Mouse (Mus musculus) liver, embryonic 16.5 days (tissue): ENCODE data around the gene Rcor1. TPM values are rescaled to one million over a fixed set of nuclear protein-coding genes. Genes with fewer than 3 reads are reported as not detected.

Experiments used
- ATAC-seq: fragments of 200-750 bp; cut with Nextera tagmentation; 2 replicates; pipeline ENCODE4 v1.8.0; 2017; ENCODE audit warnings: low read depth, mild to moderate bottlenecking, moderate number of reproducible peaks, moderate library complexity
- H3K27ac ChIP-seq: fragments of 300-500 bp; sonication (generic); 2 replicates; pipeline ENCODE4 v1.5.1; 2014; ENCODE audit warnings: mild to moderate bottlenecking, low read length
- H3K27me3 ChIP-seq: fragments of 300-500 bp; sonication (generic); 2 replicates; pipeline ENCODE4 v1.6.1; 2014; ENCODE audit warnings: low read depth, low read length, mixed read lengths; ENCODE audit not compliant: control insufficient read depth, insufficient read depth
- H3K36me3 ChIP-seq: fragments of 300-500 bp; sonication (generic); 2 replicates; pipeline ENCODE4 v1.6.1; 2014; ENCODE audit warnings: mild to moderate bottlenecking; ENCODE audit not compliant: control insufficient read depth, insufficient read depth
- H3K4me1 ChIP-seq: fragments of 300-500 bp; sonication (generic); 2 replicates; pipeline ENCODE4 v1.6.1; 2014; ENCODE audit warnings: low read depth, low read length, mixed read lengths; ENCODE audit not compliant: control insufficient read depth
- H3K4me2 ChIP-seq: fragments of 300-500 bp; sonication (generic); 2 replicates; pipeline ENCODE4 v1.6.1; 2014; ENCODE audit warnings: low read depth, low read length, mixed read lengths
- H3K4me3 ChIP-seq: fragments of 300-500 bp; sonication (generic); 2 replicates; pipeline ENCODE4 v1.5.1; 2014; ENCODE audit warnings: low read depth, mild to moderate bottlenecking, low read length
- H3K9ac ChIP-seq: fragments of 300-500 bp; sonication (generic); 2 replicates; pipeline ENCODE4 v1.6.1; 2014; ENCODE audit warnings: low read depth, low read length
- H3K9me3 ChIP-seq: fragments of 300-500 bp; sonication (generic); replicated peaks from 2 replicates; pipeline ENCODE4 v1.6.1; 2016; ENCODE audit warnings: low read length; ENCODE audit not compliant: control insufficient read depth
- WGBS: fragments of 180-500 bp; shearing (Covaris S2); extraction: QIAGEN DNeasy Blood & Tissue Kit; methylation state at CpG from one replicate; pipeline ENCODE4 v1.1.7; 2014; ENCODE audit not compliant: insufficient replicate concordance; 5-methylcytosine and 5-hydroxymethylcytosine counted together
- polyA plus RNA-seq: library from polyadenylated mRNA; unstranded; fragments of >200 nt; fragmentation: Nextera tagmentation; extraction: Ambion mirVana; gene quantifications from 2 replicates; pipeline ENCODE4 v1.2.1, GENCODE M21; 2015

Gene Rcor1
- polyA plus RNA-seq, 1 experiment from 2014 or later, result 4.1 TPM

DNA sequence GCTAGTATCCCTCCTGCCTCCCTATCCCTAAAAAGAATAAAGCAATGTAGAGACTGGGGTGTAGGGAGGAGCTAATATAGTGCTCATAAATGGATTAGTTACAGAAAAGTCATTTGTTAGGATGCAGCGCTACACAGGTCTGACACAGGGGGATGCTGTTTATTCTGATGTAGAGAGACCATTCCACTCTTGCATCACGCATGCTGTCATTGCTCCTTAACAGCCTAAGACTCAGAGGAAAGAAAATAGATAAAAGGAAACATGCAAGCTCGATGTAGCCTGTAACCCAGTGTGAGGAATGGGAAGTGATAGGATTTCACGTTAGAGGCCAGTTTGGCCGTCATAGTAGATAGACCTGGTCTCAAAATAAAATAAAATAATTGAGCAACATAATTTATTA lies 31.9 kb downstream of the Rcor1 start:
- Histone ChIP-seq H3K4me2 (no peak overlapping the region), H3K36me3 (no peaks in the 10 kb centered on the region), H3K27me3 (no peaks in the 10 kb centered on the region), H3K9me3 (no peaks in the 10 kb centered on the region), H3K4me1 (no peaks in the 10 kb centered on the region), H3K9ac (no peak overlapping the region), H3K27ac (no peak overlapping the region), H3K4me3 (no peak overlapping the region)
- ATAC-seq, result no peak
- WGBS, result 50% methylated on average over 5 of the region's 5 CpGs

GRCm38 (mm10) chr12:111071477-111072152 lies 32.5 kb downstream of the Rcor1 start:
- no peaks in the 10 kb centered on the region for H3K27me3 ChIP-seq
- H3K4me1 ChIP-seq, result peaks cover 5% of the 10 kb centered on the region
- no peaks in the 10 kb centered on the region for H3K9me3 ChIP-seq
- no peak overlapping the region for H3K4me3 ChIP-seq
- no peak overlapping the region for H3K9ac ChIP-seq
- no peaks in the 10 kb centered on the region for H3K36me3 ChIP-seq
- 46% methylated on average over 10 of the region's 10 CpGs for WGBS
- H3K4me2 ChIP-seq, result peak overlapping the region; percentile 26; the same call in 1 of the 2 replicates
- peak overlapping the region; percentile 34; the same call in 1 of the 2 replicates for H3K27ac ChIP-seq
- ATAC-seq, result peak; percentile 65

- H3K4me2 ChIP-seq, result no peak overlapping the region
- no peak overlapping the region for H3K9ac ChIP-seq
- no peak overlapping the region for H3K4me3 ChIP-seq
- H3K36me3 ChIP-seq, result no peaks in the 10 kb centered on the region
- 74% methylated on average over 12 of the region's 12 CpGs for WGBS
- ATAC-seq, result 0 out of 2 replicates have a peak, but pooled peaks have one; percentile 9
- H3K9me3 ChIP-seq, result no peaks in the 10 kb centered on the region
- no peak overlapping the region for H3K27ac ChIP-seq
- H3K4me1 ChIP-seq, result peaks cover 9% of the 10 kb centered on the region
- no peaks in the 10 kb centered on the region for H3K27me3 ChIP-seq
Observed at GRCm38 (mm10) chr12:111076385-111076965, 37.3 kb downstream of the Rcor1 start.

GRCm38 (mm10) chr12:111085579-111085978 lies 46.4 kb downstream of the Rcor1 start:
- Histone ChIP-seq H3K4me2 (no peak overlapping the region), H3K36me3 (peaks cover 8% of the 10 kb centered on the region), H3K9ac (no peak overlapping the region), H3K4me3 (no peak overlapping the region), H3K27ac (no peak overlapping the region), H3K4me1 (no peaks in the 10 kb centered on the region; the same call in 1 of the 2 replicates), H3K27me3 (no peaks in the 10 kb centered on the region), H3K9me3 (no peaks in the 10 kb centered on the region)
- 72% methylated on average over 4 of the region's 4 CpGs for WGBS
- no peak for ATAC-seq

GRCm38 (mm10) chr12:111087066-111087465 lies 47.9 kb downstream of the Rcor1 start:
- Histone ChIP-seq H3K4me3 (no peak overlapping the region), H3K9me3 (no peaks in the 10 kb centered on the region), H3K4me2 (no peak overlapping the region), H3K27ac (no peak overlapping the region), H3K36me3 (peaks cover 8% of the 10 kb centered on the region), H3K9ac (no peak overlapping the region), H3K4me1 (peaks cover 3% of the 10 kb centered on the region), H3K27me3 (no peaks in the 10 kb centered on the region)
- no peak for ATAC-seq
- 69% methylated on average over 1 of the region's 1 CpGs for WGBS

GRCm38 (mm10) chr12:111088186-111088585 lies 49.0 kb downstream of the Rcor1 start:
- H3K36me3 ChIP-seq, result peaks cover 4% of the 10 kb centered on the region; the same call in 1 of the 2 replicates
- H3K9ac ChIP-seq, result no peak overlapping the region
- no peak overlapping the region for H3K27ac ChIP-seq

GRCm38 (mm10) chr12:111088731-111089141 lies 49.6 kb downstream of the Rcor1 start:
- no peak overlapping the region for H3K27ac ChIP-seq
- no peak overlapping the region for H3K4me3 ChIP-seq
- peaks cover 7% of the 10 kb centered on the region for H3K4me1 ChIP-seq
- H3K9ac ChIP-seq, result no peak overlapping the region
- H3K9me3 ChIP-seq, result no peaks in the 10 kb centered on the region
- no peaks in the 10 kb centered on the region for H3K27me3 ChIP-seq
- WGBS, result 66% methylated on average over 3 of the region's 3 CpGs
- H3K4me2 ChIP-seq, result no peak overlapping the region
- no peaks in the 10 kb centered on the region for H3K36me3 ChIP-seq
- no peak for ATAC-seq

More at GRCm38 (mm10) chr12:111088186-111088585, 49.0 kb downstream of the Rcor1 start:
- no peaks in the 10 kb centered on the region for H3K9me3 ChIP-seq
- H3K4me3 ChIP-seq, result no peak overlapping the region
- H3K4me1 ChIP-seq, result peaks cover 3% of the 10 kb centered on the region
- no peak overlapping the region for H3K4me2 ChIP-seq
- 26% methylated on average over 5 of the region's 5 CpGs for WGBS
- no peaks in the 10 kb centered on the region for H3K27me3 ChIP-seq
- ATAC-seq, result no peak

DNA sequence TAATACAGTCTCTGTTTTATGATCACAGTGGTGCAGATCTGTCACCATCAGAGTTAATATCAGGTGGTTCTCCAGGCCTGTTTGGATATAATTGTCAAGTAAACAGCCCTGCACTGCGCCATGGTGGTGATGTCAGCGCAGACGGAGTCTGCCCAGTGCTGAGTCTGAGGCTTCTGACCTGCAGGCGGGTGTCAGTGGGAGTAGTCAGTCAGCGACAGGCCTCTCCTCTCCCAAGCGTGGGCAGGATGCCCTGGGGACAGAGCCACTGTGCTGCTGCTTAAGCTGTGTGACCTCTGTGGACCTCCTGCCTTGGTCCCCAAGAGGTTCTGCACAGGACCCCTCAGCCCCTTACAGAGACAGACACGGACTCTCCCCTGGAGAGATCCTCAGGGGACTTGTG lies 50.0 kb downstream of the Rcor1 start:
- Histone ChIP-seq H3K27ac (no peak overlapping the region), H3K4me3 (no peak overlapping the region), H3K36me3 (no peaks in the 10 kb centered on the region), H3K9ac (no peak overlapping the region), H3K4me2 (no peak overlapping the region), H3K9me3 (no peaks in the 10 kb centered on the region), H3K4me1 (peaks cover 11% of the 10 kb centered on the region), H3K27me3 (no peaks in the 10 kb centered on the region)
- WGBS, result 83% methylated on average over 7 of the region's 7 CpGs
- ATAC-seq, result 0 out of 2 replicates have a peak, but pooled peaks have one; percentile 41

GRCm38 (mm10) chr12:111090801-111091200 lies 51.6 kb downstream of the Rcor1 start:
- no peak overlapping the region for H3K27ac ChIP-seq

More at GRCm38 (mm10) chr12:111090801-111091200, 51.6 kb downstream of the Rcor1 start:
- H3K4me3 ChIP-seq, result no peak overlapping the region
- H3K9me3 ChIP-seq, result no peaks in the 10 kb centered on the region
- peaks cover 11% of the 10 kb centered on the region for H3K4me1 ChIP-seq
- H3K36me3 ChIP-seq, result no peaks in the 10 kb centered on the region; the same call in 1 of the 2 replicates
- H3K4me2 ChIP-seq, result no peak overlapping the region
- H3K27me3 ChIP-seq, result no peaks in the 10 kb centered on the region
- H3K9ac ChIP-seq, result no peak overlapping the region
- no peak for ATAC-seq
